Mouse (Mus musculus) thymus, adult 2 months (tissue): ENCODE data around the gene Alx3. TPM values are rescaled to one million over a fixed set of nuclear protein-coding genes. Genes with fewer than 3 reads are reported as not detected.

Experiments
- DNase-seq: peaks from one replicate; pipeline ENCODE4 v3.0.0; 2021
- H3K27ac ChIP-seq: fragments of 200-500 bp; 2 replicates; pipeline ENCODE4 v1.5.1; 2012; ENCODE audit warnings: low read length, control low read depth; ENCODE audit not compliant: control insufficient read depth, insufficient read depth
- H3K27me3 ChIP-seq: fragments of 200-500 bp; 2 replicates; pipeline ENCODE4 v1.6.1; 2012; ENCODE audit warnings: mild to moderate bottlenecking, low read length, moderate library complexity, mixed read lengths; ENCODE audit not compliant: control insufficient read depth, insufficient read depth
- H3K36me3 ChIP-seq: fragments of 200-500 bp; 2 replicates; pipeline ENCODE4 v1.6.1; 2012; ENCODE audit warnings: mild to moderate bottlenecking, low read length, moderate library complexity; ENCODE audit not compliant: control insufficient read depth, insufficient read depth
- H3K4me1 ChIP-seq: fragments of 200-500 bp; replicated peaks from 2 replicates; pipeline ENCODE4 v1.6.1; 2012; ENCODE audit warnings: low read length; ENCODE audit not compliant: control insufficient read depth, insufficient read depth
- H3K4me3 ChIP-seq: fragments of 200-500 bp; 2 replicates; pipeline ENCODE4 v1.5.1; 2012; ENCODE audit warnings: mild to moderate bottlenecking, low read length, control low read depth, moderate library complexity; ENCODE audit not compliant: control insufficient read depth, insufficient read depth
- CTCF ChIP-seq: fragments of 200-500 bp; IDR thresholded peaks from 2 replicates; pipeline ENCODE4 v1.5.1; 2012; ENCODE audit warnings: mild to moderate bottlenecking, control low read depth, low read length, moderate library complexity, borderline replicate concordance; ENCODE audit not compliant: control insufficient read depth, poor library complexity, insufficient read depth; ENCODE audit errors: extremely low read depth
- POLR2A ChIP-seq: fragments of 200-500 bp; IDR thresholded peaks from 2 replicates; pipeline ENCODE4 v1.6.1; 2012; ENCODE audit warnings: mild to moderate bottlenecking, low read length, control low read depth, moderate library complexity; ENCODE audit not compliant: control insufficient read depth, poor library complexity, insufficient read depth; ENCODE audit errors: extremely low read depth
- WGBS: fragments of 180-500 bp; shearing (Covaris S2); methylation state at CpG from one replicate; pipeline ENCODE4 v1.1.7; 2018; 5-methylcytosine and 5-hydroxymethylcytosine counted together
- polyA plus RNA-seq: library from polyadenylated mRNA; depleted of rRNA; stranded (reverse); fragments of >200 nt; gene quantifications from 2 replicates; pipeline ENCODE4 v1.2.3, GENCODE M21; 2012; rRNA removed

The Alx3 gene
- 0.20 and 0.27 TPM in 2 replicates for polyA plus RNA-seq

GRCm38 (mm10) chr3:107594662-107595263 is at the start of gene Alx3:
TSS of gene Alx3 (plus strand) at chr3:107595031.
- WGBS = 3% methylated on average over 46 of the region's 46 CpGs
- TF ChIP-seq POLR2A = no peak
- peaks cover 18% of the 10 kb centered on the region for H3K27me3 ChIP-seq
- DNase-seq = no peak
- H3K27ac ChIP-seq = no peak within 1 kb of the TSS
- no peaks in the 10 kb centered on the region for H3K4me1 ChIP-seq
- no peak within 1 kb of the TSS for H3K4me3 ChIP-seq
- H3K36me3 ChIP-seq = no peaks in the 10 kb centered on the region

GRCm38 (mm10) chr3:107545278-107545677 is 49.6 kb upstream of the Alx3 start:
- Histone ChIP-seq H3K4me1 (no peaks in the 10 kb centered on the region), H3K36me3 (no peaks in the 10 kb centered on the region), H3K27ac (no peak overlapping the region), H3K4me3 (no peak overlapping the region), H3K27me3 (no peaks in the 10 kb centered on the region)
- no peak for DNase-seq
- WGBS = 76% methylated on average over 5 of the region's 5 CpGs
- TF ChIP-seq POLR2A (no peak), CTCF (no peak)

- H3K36me3 ChIP-seq = no peaks in the 10 kb centered on the region
- no peaks in the 10 kb centered on the region for H3K27me3 ChIP-seq
- DNase-seq = no peak
- 80% methylated on average over 10 of the region's 10 CpGs for WGBS
- no peak overlapping the region for H3K27ac ChIP-seq
- no peak overlapping the region for H3K4me3 ChIP-seq
- H3K4me1 ChIP-seq = no peaks in the 10 kb centered on the region
- no peak for TF ChIP-seq CTCF
- TF ChIP-seq POLR2A = no peak
These were observed 49.0 kb upstream of the Alx3 start for GRCm38 (mm10) chr3:107545716-107546412.

- TF ChIP-seq CTCF (no peak), POLR2A (no peak)
- no peak for DNase-seq
- 60% methylated on average over 2 of the region's 2 CpGs for WGBS
These were observed 47.9 kb upstream of the Alx3 start for GRCm38 (mm10) chr3:107546956-107547355.

GRCm38 (mm10) chr3:107550409-107551049 is 44.3 kb upstream of the Alx3 start:
- Histone ChIP-seq H3K36me3 (no peaks in the 10 kb centered on the region), H3K27me3 (no peaks in the 10 kb centered on the region), H3K4me1 (no peaks in the 10 kb centered on the region), H3K27ac (no peak overlapping the region), H3K4me3 (no peak overlapping the region)
- WGBS = 76% methylated on average over 17 of the region's 17 CpGs
- TF ChIP-seq CTCF = no peak
- no peak for TF ChIP-seq POLR2A
- DNase-seq = peak; percentile 39

More at GRCm38 (mm10) chr3:107546956-107547355, 47.9 kb upstream of the Alx3 start:
- no peaks in the 10 kb centered on the region for H3K27me3 ChIP-seq
- no peaks in the 10 kb centered on the region for H3K36me3 ChIP-seq
- no peak overlapping the region for H3K27ac ChIP-seq
- H3K4me1 ChIP-seq = no peaks in the 10 kb centered on the region
- no peak overlapping the region for H3K4me3 ChIP-seq

GRCm38 (mm10) chr3:107554842-107555241 is 40.0 kb upstream of the Alx3 start, which contains the start of gene Ubl4b:
TSS of gene Ubl4b (minus strand) at chr3:107555073.
- H3K4me1 ChIP-seq = no peaks in the 10 kb centered on the region
- H3K4me3 ChIP-seq = no peak within 1 kb of the TSS
- 97% methylated on average over 2 of the region's 2 CpGs for WGBS
- H3K36me3 ChIP-seq = no peaks in the 10 kb centered on the region
- TF ChIP-seq POLR2A = no peak
- TF ChIP-seq CTCF = no peak
- no peaks in the 10 kb centered on the region for H3K27me3 ChIP-seq
- DNase-seq = no peak
- no peak within 1 kb of the TSS for H3K27ac ChIP-seq

GRCm38 (mm10) chr3:107558740-107559139 is 36.1 kb upstream of the Alx3 start:
- no peaks in the 10 kb centered on the region for H3K36me3 ChIP-seq
- H3K27me3 ChIP-seq = no peaks in the 10 kb centered on the region
- H3K4me1 ChIP-seq = no peaks in the 10 kb centered on the region
- no peak overlapping the region for H3K4me3 ChIP-seq
- WGBS = 71% methylated on average over 3 of the region's 3 CpGs
- H3K27ac ChIP-seq = no peak overlapping the region
- DNase-seq = no peak
- TF ChIP-seq CTCF = no peak
- TF ChIP-seq POLR2A = no peak
